Mouse (Mus musculus): ENCODE data around the gene Psmb9.

DNA sequence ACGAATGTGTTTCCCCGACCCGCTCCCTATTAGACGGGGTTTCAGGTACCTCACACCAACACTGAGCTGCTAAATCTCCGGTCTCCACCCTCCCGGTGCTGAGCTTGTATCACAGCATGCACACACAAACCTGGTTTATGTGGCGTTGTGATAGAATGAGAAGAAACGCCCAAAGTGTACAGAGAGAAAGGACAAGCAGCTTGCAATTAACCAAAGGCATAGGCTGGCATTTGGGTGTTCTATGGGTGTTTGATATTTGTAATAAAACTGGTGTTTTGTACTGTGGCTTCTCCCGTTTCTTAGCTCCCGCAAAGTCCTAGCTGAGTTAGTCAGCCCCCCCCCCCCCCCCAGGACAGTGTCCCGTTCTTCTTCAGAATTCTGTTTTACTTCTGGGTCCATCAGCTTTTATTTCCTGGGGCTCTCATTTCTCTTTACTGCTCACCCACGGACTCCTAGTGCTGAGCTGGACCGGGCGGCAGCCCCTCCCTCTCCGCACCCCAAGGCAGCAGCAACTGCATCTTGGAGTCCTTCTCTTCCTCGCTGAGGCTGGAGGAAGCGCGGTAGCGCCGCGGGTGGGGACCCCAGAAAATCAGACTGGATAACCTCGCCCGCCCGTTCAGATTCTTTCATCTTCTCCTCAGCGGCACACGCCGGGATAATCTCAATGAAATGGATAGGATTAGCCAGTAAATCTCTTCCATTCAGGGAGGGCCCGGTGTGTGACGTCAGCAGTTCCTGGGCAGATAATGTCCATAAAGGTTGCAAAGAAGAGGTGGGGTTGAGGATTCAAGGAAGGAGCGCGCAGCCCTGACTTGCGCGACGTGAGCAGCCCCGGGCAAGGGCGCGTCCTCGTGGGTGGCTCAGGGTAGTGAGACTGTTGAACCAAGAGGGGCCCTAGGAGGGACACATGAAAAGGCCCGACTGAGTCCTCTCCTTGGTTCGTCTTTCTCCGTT lies 9.7 kb upstream of the Psmb9 start, which contains the start of gene Psmb8:
- no peak for TF ChIP-seq POLR2A (IDR thresholded peaks at IDR 0.05; ENCODE audit: extremely low read depth, insufficient read depth, low read length)
- no peak for TF ChIP-seq CTCF (IDR thresholded peaks at IDR 0.05; ENCODE audit: extremely low read depth, insufficient read depth, low read length)

All from cortical plate, adult 2 months (tissue).